Mouse (Mus musculus) lung, postnatal 14 days (tissue): Measurements from ENCODE around the gene Il16.

Source experiments
- DNase-seq: peaks from one replicate; pipeline ENCODE4 v3.0.0; 2021

Il16 gene

GRCm38 (mm10) chr7:83598997-83599912 lies 146.3 kb downstream of the Il16 start:
- no peak for DNase-seq

GRCm38 (mm10) chr7:83597063-83597462 lies 148.5 kb downstream of the Il16 start:
- no peak for DNase-seq

GRCm38 (mm10) chr7:83594056-83594455 lies 151.5 kb downstream of the Il16 start:
- DNase-seq: no peak
